Mouse (Mus musculus): ENCODE measurements at regions not wholly inside any gene's neighbourhood (a gene's known extent, or its start where the extent isn't known, plus 50 kb on each side); places are given as distances from the start of the nearest gene placed in this dataset.

GRCm38 (mm10) chr12:26571602-26572001 lies 102.6 kb downstream of the Cmpk2 start:
- ATAC-seq (replicated peaks; ENCODE audit: insufficient number of reproducible peaks, low FRiP score, low TSS enrichment, low read depth) (no peak), DNase-seq (ENCODE audit: low spot score) (no peak)
- WGBS = 81% methylated on average over 7 of the region's 7 CpGs
- Histone ChIP-seq H3K4me3 (ENCODE audit: low read depth, low read length) (no peak overlapping the region), H3K36me3 (replicated peaks; ENCODE audit: control insufficient read depth, insufficient read depth, low read depth, low read length) (no peaks in the 10 kb centered on the region), H3K4me1 (ENCODE audit: control insufficient read depth, insufficient read depth, low read length) (no peaks in the 10 kb centered on the region), H3K4me2 (ENCODE audit: low read depth, low read length) (no peak overlapping the region), H3K27me3 (ENCODE audit: control insufficient read depth, insufficient read depth, low read length) (no peaks in the 10 kb centered on the region), H3K9ac (replicated peaks; ENCODE audit: low read length) (no peak overlapping the region), H3K27ac (replicated peaks; ENCODE audit: low read depth, low read length) (no peak overlapping the region), H3K9me3 (replicated peaks; ENCODE audit: control insufficient read depth, low read length) (no peaks in the 10 kb centered on the region)

- Histone ChIP-seq H3K4me1 (ENCODE audit: control insufficient read depth, insufficient read depth, low read length) (no peaks in the 10 kb centered on the region), H3K36me3 (replicated peaks; ENCODE audit: control insufficient read depth, insufficient read depth, low read depth, low read length) (no peaks in the 10 kb centered on the region), H3K27me3 (ENCODE audit: control insufficient read depth, insufficient read depth, low read length) (no peaks in the 10 kb centered on the region), H3K27ac (replicated peaks; ENCODE audit: low read depth, low read length) (no peak overlapping the region), H3K4me3 (ENCODE audit: low read depth, low read length) (no peak overlapping the region), H3K9me3 (replicated peaks; ENCODE audit: control insufficient read depth, low read length) (no peaks in the 10 kb centered on the region), H3K4me2 (ENCODE audit: low read depth, low read length) (no peak overlapping the region), H3K9ac (replicated peaks; ENCODE audit: low read length) (no peak overlapping the region)
- DNase-seq (ENCODE audit: low spot score) (no peak), ATAC-seq (replicated peaks; ENCODE audit: insufficient number of reproducible peaks, low FRiP score, low TSS enrichment, low read depth) (no peak)
- 94% methylated on average over 4 of the region's 4 CpGs for WGBS
These were observed 98.4 kb downstream of the Cmpk2 start for GRCm38 (mm10) chr12:26567435-26567834.

GRCm38 (mm10) chr12:26562858-26563257 lies 93.9 kb downstream of the Cmpk2 start:
- Histone ChIP-seq H3K27ac (replicated peaks; ENCODE audit: low read depth, low read length) (no peak overlapping the region), H3K4me3 (ENCODE audit: low read depth, low read length) (no peak overlapping the region), H3K27me3 (ENCODE audit: control insufficient read depth, insufficient read depth, low read length) (no peaks in the 10 kb centered on the region), H3K4me1 (ENCODE audit: control insufficient read depth, insufficient read depth, low read length) (no peaks in the 10 kb centered on the region), H3K36me3 (replicated peaks; ENCODE audit: control insufficient read depth, insufficient read depth, low read depth, low read length) (no peaks in the 10 kb centered on the region), H3K4me2 (ENCODE audit: low read depth, low read length) (no peak overlapping the region), H3K9me3 (replicated peaks; ENCODE audit: control insufficient read depth, low read length) (no peaks in the 10 kb centered on the region), H3K9ac (replicated peaks; ENCODE audit: low read length) (no peak overlapping the region)
- 85% methylated on average over 6 of the region's 6 CpGs for WGBS
- ATAC-seq (replicated peaks; ENCODE audit: insufficient number of reproducible peaks, low FRiP score, low TSS enrichment, low read depth) (no peak), DNase-seq (ENCODE audit: low spot score) (no peak)

GRCm38 (mm10) chr12:26559560-26559959 lies 90.6 kb downstream of the Cmpk2 start:
- no peaks in the 10 kb centered on the region for H3K9me3 ChIP-seq (replicated peaks; ENCODE audit: control insufficient read depth, low read length)
- WGBS = 73% methylated on average over 3 of the region's 3 CpGs
- DNase-seq (ENCODE audit: low spot score) (no peak), ATAC-seq (replicated peaks; ENCODE audit: insufficient number of reproducible peaks, low FRiP score, low TSS enrichment, low read depth) (no peak)
- no peak overlapping the region for H3K9ac ChIP-seq (replicated peaks; ENCODE audit: low read length)
- no peak overlapping the region for H3K27ac ChIP-seq (replicated peaks; ENCODE audit: low read depth, low read length)
- no peak overlapping the region for H3K4me3 ChIP-seq (ENCODE audit: low read depth, low read length)
- H3K27me3 ChIP-seq (ENCODE audit: control insufficient read depth, insufficient read depth, low read length) = no peaks in the 10 kb centered on the region
- no peaks in the 10 kb centered on the region for H3K4me1 ChIP-seq (ENCODE audit: control insufficient read depth, insufficient read depth, low read length)
- no peaks in the 10 kb centered on the region for H3K36me3 ChIP-seq (replicated peaks; ENCODE audit: control insufficient read depth, insufficient read depth, low read depth, low read length)
- H3K4me2 ChIP-seq (ENCODE audit: low read depth, low read length) = no peak overlapping the region

GRCm38 (mm10) chr12:26557411-26557810 lies 88.4 kb downstream of the Cmpk2 start:
- no peaks in the 10 kb centered on the region for H3K27me3 ChIP-seq (ENCODE audit: control insufficient read depth, insufficient read depth, low read length)
- ATAC-seq (replicated peaks; ENCODE audit: insufficient number of reproducible peaks, low FRiP score, low TSS enrichment, low read depth) (no peak), DNase-seq (ENCODE audit: low spot score) (no peak)
- no peaks in the 10 kb centered on the region for H3K4me1 ChIP-seq (ENCODE audit: control insufficient read depth, insufficient read depth, low read length)
- H3K36me3 ChIP-seq (replicated peaks; ENCODE audit: control insufficient read depth, insufficient read depth, low read depth, low read length) = no peaks in the 10 kb centered on the region
- 2% methylated on average over 4 of the region's 4 CpGs for WGBS
- no peak overlapping the region for H3K4me3 ChIP-seq (ENCODE audit: low read depth, low read length)
- H3K9me3 ChIP-seq (replicated peaks; ENCODE audit: control insufficient read depth, low read length) = no peaks in the 10 kb centered on the region
- no peak overlapping the region for H3K9ac ChIP-seq (replicated peaks; ENCODE audit: low read length)
- H3K4me2 ChIP-seq (ENCODE audit: low read depth, low read length) = no peak overlapping the region
- H3K27ac ChIP-seq (replicated peaks; ENCODE audit: low read depth, low read length) = no peak overlapping the region

- Histone ChIP-seq H3K9me3 (replicated peaks; ENCODE audit: control insufficient read depth, low read length) (no peaks in the 10 kb centered on the region), H3K9ac (replicated peaks; ENCODE audit: low read length) (no peak overlapping the region), H3K27ac (replicated peaks; ENCODE audit: low read depth, low read length) (no peak overlapping the region), H3K36me3 (replicated peaks; ENCODE audit: control insufficient read depth, insufficient read depth, low read depth, low read length) (no peaks in the 10 kb centered on the region), H3K27me3 (ENCODE audit: control insufficient read depth, insufficient read depth, low read length) (no peaks in the 10 kb centered on the region), H3K4me1 (ENCODE audit: control insufficient read depth, insufficient read depth, low read length) (no peaks in the 10 kb centered on the region), H3K4me2 (ENCODE audit: low read depth, low read length) (no peak overlapping the region), H3K4me3 (ENCODE audit: low read depth, low read length) (no peak overlapping the region)
- DNase-seq (ENCODE audit: low spot score) (no peak), ATAC-seq (replicated peaks; ENCODE audit: insufficient number of reproducible peaks, low FRiP score, low TSS enrichment, low read depth) (no peak)
- 79% methylated on average over 10 of the region's 10 CpGs for WGBS
These were observed 82.3 kb downstream of the Cmpk2 start for GRCm38 (mm10) chr12:26551168-26551926.

GRCm38 (mm10) chr12:26547466-26547865 lies 78.5 kb downstream of the Cmpk2 start:
- Histone ChIP-seq H3K4me1 (ENCODE audit: control insufficient read depth, insufficient read depth, low read length) (no peaks in the 10 kb centered on the region), H3K4me3 (ENCODE audit: low read depth, low read length) (no peak overlapping the region), H3K27me3 (ENCODE audit: control insufficient read depth, insufficient read depth, low read length) (no peaks in the 10 kb centered on the region), H3K4me2 (ENCODE audit: low read depth, low read length) (no peak overlapping the region), H3K36me3 (replicated peaks; ENCODE audit: control insufficient read depth, insufficient read depth, low read depth, low read length) (no peaks in the 10 kb centered on the region), H3K9me3 (replicated peaks; ENCODE audit: control insufficient read depth, low read length) (no peaks in the 10 kb centered on the region), H3K27ac (replicated peaks; ENCODE audit: low read depth, low read length) (no peak overlapping the region), H3K9ac (replicated peaks; ENCODE audit: low read length) (no peak overlapping the region)
- WGBS = 35% methylated on average over 1 of the region's 1 CpGs
- ATAC-seq (replicated peaks; ENCODE audit: insufficient number of reproducible peaks, low FRiP score, low TSS enrichment, low read depth) (no peak), DNase-seq (ENCODE audit: low spot score) (no peak)

GRCm38 (mm10) chr12:26546361-26546760 lies 77.4 kb downstream of the Cmpk2 start:
- DNase-seq (ENCODE audit: low spot score) (no peak), ATAC-seq (replicated peaks; ENCODE audit: insufficient number of reproducible peaks, low FRiP score, low TSS enrichment, low read depth) (no peak)
- H3K36me3 ChIP-seq (replicated peaks; ENCODE audit: control insufficient read depth, insufficient read depth, low read depth, low read length) = no peaks in the 10 kb centered on the region
- H3K4me3 ChIP-seq (ENCODE audit: low read depth, low read length) = no peak overlapping the region
- no peaks in the 10 kb centered on the region for H3K27me3 ChIP-seq (ENCODE audit: control insufficient read depth, insufficient read depth, low read length)
- no peak overlapping the region for H3K27ac ChIP-seq (replicated peaks; ENCODE audit: low read depth, low read length)
- no peaks in the 10 kb centered on the region for H3K4me1 ChIP-seq (ENCODE audit: control insufficient read depth, insufficient read depth, low read length)
- H3K9ac ChIP-seq (replicated peaks; ENCODE audit: low read length) = no peak overlapping the region
- no peaks in the 10 kb centered on the region for H3K9me3 ChIP-seq (replicated peaks; ENCODE audit: control insufficient read depth, low read length)
- H3K4me2 ChIP-seq (ENCODE audit: low read depth, low read length) = no peak overlapping the region
- 93% methylated on average over 6 of the region's 6 CpGs for WGBS
